Mouse (Mus musculus): Measurements from ENCODE around the gene Twnk. TPM values are rescaled to one million over a fixed set of nuclear protein-coding genes. Genes with fewer than 3 reads are reported as not detected.
A peak's percentile ranks its signal among the peaks of the same experiment; 100 is the strongest.

Gene Twnk
- polyA plus RNA-seq, 1 experiment from 2014 or later: 24.1 TPM

DNA sequence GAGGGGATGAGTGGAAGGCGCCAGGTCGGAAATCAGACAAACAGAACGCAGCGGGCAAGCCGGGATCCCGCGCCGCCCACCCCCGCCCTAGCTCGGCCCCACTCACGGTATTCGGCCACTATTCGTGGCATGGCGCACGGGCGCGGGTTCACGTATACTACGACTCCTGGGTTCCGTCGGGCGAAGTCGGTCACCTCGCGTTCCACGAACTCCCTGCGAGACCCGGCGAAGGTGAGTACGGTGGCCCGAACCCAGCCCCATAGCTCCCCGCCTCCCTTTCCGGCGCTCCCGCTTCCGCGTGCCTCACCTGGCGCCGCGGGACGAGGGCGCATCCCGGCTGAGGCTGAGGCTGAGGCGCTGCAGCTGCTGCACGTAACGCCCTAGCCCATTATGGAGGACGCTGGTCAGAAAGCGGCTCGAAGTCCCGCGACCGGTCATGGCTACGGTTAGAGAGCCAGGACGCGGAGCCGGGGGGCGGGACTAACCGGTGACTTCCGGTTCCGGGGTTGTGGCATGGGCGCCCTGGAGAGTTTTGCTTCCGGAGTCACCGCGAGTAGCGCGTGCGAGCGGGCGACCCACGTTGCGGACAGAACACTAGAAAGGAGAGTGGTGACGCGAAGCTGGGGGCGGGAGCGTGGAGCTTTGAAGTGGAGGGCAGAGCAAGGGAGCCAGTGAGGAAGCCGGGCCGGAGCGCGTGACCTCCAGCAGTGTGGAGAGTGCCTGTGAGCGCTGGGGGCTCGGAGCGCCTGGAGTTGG, 672 bp downstream of the Twnk start, which contains the start of gene Mrpl43:
Mrpl43 (minus strand) TSS at position 486 of the 756 bp plus-strand sequence.
- H3K27me3 ChIP-seq: no peaks in the 10 kb centered on the region
- H3K27ac ChIP-seq: peak within 1 kb of the TSS; percentile 70
- peaks cover 20% of the 10 kb centered on the region for H3K4me1 ChIP-seq
- peak; percentile 95 for ATAC-seq (ENCODE audit: low FRiP score, low read depth)
- peak within 1 kb of the TSS; percentile 96 for H3K4me2 ChIP-seq (replicated peaks)
- H3K4me3 ChIP-seq: peak within 1 kb of the TSS; percentile 97
- no peaks in the 10 kb centered on the region for H3K9me3 ChIP-seq
- H3K9ac ChIP-seq: peak within 1 kb of the TSS; percentile 84
- WGBS: under 1% methylated on average over 82 of the region's 82 CpGs
- peaks cover 64% of the 10 kb centered on the region for H3K36me3 ChIP-seq

- peak overlapping the region; percentile 70 for H3K27ac ChIP-seq
- ATAC-seq (ENCODE audit: low FRiP score, low read depth): no peak
- H3K9ac ChIP-seq: peak overlapping the region; percentile 84
- 37% methylated on average over 17 of the region's 17 CpGs for WGBS
- H3K27me3 ChIP-seq: no peaks in the 10 kb centered on the region
- peak overlapping the region; percentile 97 for H3K4me3 ChIP-seq
- H3K4me1 ChIP-seq: peaks cover 20% of the 10 kb centered on the region
- H3K9me3 ChIP-seq: no peaks in the 10 kb centered on the region
- peak overlapping the region; percentile 96 for H3K4me2 ChIP-seq (replicated peaks)
- peaks cover 64% of the 10 kb centered on the region for H3K36me3 ChIP-seq
Measured at GRCm38 (mm10) chr19:45007021-45007420, 1.6 kb downstream of the Twnk start.

DNA sequence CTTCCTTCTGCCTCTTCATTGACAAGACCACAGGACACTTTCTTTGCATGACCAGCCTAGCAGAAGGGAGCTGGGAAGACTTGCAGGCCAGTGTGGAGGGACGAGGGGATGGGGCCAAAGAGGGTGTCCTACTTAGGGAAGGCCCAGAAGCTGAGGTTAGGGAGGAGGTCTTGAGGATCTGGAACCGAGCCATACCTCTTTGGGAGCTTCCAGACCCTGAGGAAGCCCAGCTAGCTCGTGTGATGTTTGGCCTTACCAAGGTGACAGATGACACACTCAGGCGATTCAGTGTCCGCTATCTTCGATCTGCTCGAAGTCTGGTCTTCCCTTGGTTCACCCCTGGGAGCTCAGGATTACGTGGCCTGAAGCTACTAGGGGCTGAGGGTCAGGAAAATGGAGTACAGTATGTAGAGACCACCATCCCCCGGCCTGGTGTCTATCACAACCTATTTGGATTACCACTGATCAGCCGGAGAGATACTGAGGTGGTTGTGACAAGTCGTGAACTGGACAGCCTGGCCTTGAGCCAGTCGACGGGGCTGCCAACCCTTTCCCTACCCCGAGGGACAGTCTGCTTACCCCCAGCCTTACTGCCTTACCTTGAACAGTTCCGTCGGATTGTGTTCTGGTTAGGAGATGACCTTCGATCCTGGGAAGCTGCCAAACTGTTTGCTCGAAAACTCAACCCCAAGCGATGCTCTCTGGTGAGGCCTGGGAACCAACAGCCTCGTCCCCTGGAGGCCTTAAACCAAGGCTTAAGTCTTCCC, 2.1 kb downstream of the Twnk start:
- ATAC-seq (ENCODE audit: low FRiP score, low read depth): no peak
- H3K27me3 ChIP-seq: no peaks in the 10 kb centered on the region
- peaks cover 62% of the 10 kb centered on the region for H3K36me3 ChIP-seq
- H3K4me3 ChIP-seq: peak overlapping the region; percentile 97
- H3K27ac ChIP-seq: no peak overlapping the region
- peaks cover 24% of the 10 kb centered on the region for H3K4me1 ChIP-seq
- 90% methylated on average over 20 of the region's 20 CpGs for WGBS
- peak overlapping the region; percentile 84 for H3K9ac ChIP-seq
- H3K9me3 ChIP-seq: no peaks in the 10 kb centered on the region
- H3K4me2 ChIP-seq (replicated peaks): peak overlapping the region; percentile 96

- Histone ChIP-seq H3K36me3 (peaks cover 41% of the 10 kb centered on the region), H3K27me3 (no peaks in the 10 kb centered on the region), H3K27ac (no peak overlapping the region), H3K9me3 (no peaks in the 10 kb centered on the region), H3K9ac (no peak overlapping the region), H3K4me2 (replicated peaks) (no peak overlapping the region), H3K4me3 (no peak overlapping the region), H3K4me1 (peaks cover 42% of the 10 kb centered on the region)
- 88% methylated on average over 4 of the region's 4 CpGs for WGBS
- no peak for ATAC-seq (ENCODE audit: low FRiP score, low read depth)
Measured at GRCm38 (mm10) chr19:45010646-45011045, 5.2 kb downstream of the Twnk start.

- H3K9ac ChIP-seq: 0 out of 2 replicates have a peak overlapping the region, but pooled peaks have one; percentile 19
- H3K36me3 ChIP-seq: peaks cover 41% of the 10 kb centered on the region
Measured at GRCm38 (mm10) chr19:45012219-45012618, 6.8 kb downstream of the Twnk start.

DNA sequence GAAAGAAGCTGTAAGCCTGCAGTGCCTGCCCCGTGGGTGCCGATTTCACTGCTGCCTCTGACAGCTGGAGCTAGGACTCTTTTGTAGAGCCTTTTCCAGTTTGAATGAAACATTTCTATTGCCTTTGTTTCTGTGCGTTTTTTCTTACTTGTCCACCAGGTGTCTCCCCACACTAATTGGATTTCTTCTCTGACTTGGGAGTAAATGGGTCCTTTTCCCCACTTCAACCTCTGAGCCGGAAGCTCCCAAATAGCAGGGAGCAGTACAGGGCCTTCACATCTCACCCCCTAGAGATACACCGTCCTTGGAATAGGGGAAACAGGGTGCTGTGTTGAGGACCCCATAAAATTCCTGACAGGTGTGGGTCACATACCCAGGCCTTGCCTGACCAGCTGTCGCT, 7.2 kb downstream of the Twnk start:
- Histone ChIP-seq H3K4me2 (replicated peaks) (peak overlapping the region; percentile 91; the same call in 1 of the 2 replicates), H3K36me3 (peaks cover 41% of the 10 kb centered on the region), H3K4me1 (peaks cover 46% of the 10 kb centered on the region), H3K9ac (0 out of 2 replicates have a peak overlapping the region, but pooled peaks have one; percentile 19), H3K27me3 (no peaks in the 10 kb centered on the region), H3K27ac (peak overlapping the region; percentile 99; the same call in 1 of the 2 replicates), H3K4me3 (no peak overlapping the region), H3K9me3 (no peaks in the 10 kb centered on the region)
- 30% methylated on average over 6 of the region's 6 CpGs for WGBS
- ATAC-seq (ENCODE audit: low FRiP score, low read depth): no peak

More at GRCm38 (mm10) chr19:45012219-45012618, 6.8 kb downstream of the Twnk start:
- Histone ChIP-seq H3K27me3 (no peaks in the 10 kb centered on the region), H3K4me2 (replicated peaks) (no peak overlapping the region), H3K4me3 (no peak overlapping the region), H3K27ac (no peak overlapping the region; the same call in 1 of the 2 replicates), H3K9me3 (no peaks in the 10 kb centered on the region), H3K4me1 (peaks cover 48% of the 10 kb centered on the region)
- 63% methylated on average over 8 of the region's 8 CpGs for WGBS
- ATAC-seq (ENCODE audit: low FRiP score, low read depth): no peak

- H3K4me3 ChIP-seq: peak overlapping the region; percentile 11; the same call in 1 of the 2 replicates
- 0 out of 2 replicates have a peak overlapping the region, but pooled peaks have one; percentile 5 for H3K9ac ChIP-seq
- 31% methylated on average over 6 of the region's 6 CpGs for WGBS
- peaks cover 33% of the 10 kb centered on the region for H3K36me3 ChIP-seq
- H3K4me2 ChIP-seq (replicated peaks): peak overlapping the region; percentile 91
- no peaks in the 10 kb centered on the region for H3K9me3 ChIP-seq
- no peaks in the 10 kb centered on the region for H3K27me3 ChIP-seq
- H3K4me1 ChIP-seq: peaks cover 48% of the 10 kb centered on the region
- no peak for ATAC-seq (ENCODE audit: low FRiP score, low read depth)
- H3K27ac ChIP-seq: peak overlapping the region; percentile 99
Measured at GRCm38 (mm10) chr19:45013581-45014225, 8.2 kb downstream of the Twnk start.

DNA sequence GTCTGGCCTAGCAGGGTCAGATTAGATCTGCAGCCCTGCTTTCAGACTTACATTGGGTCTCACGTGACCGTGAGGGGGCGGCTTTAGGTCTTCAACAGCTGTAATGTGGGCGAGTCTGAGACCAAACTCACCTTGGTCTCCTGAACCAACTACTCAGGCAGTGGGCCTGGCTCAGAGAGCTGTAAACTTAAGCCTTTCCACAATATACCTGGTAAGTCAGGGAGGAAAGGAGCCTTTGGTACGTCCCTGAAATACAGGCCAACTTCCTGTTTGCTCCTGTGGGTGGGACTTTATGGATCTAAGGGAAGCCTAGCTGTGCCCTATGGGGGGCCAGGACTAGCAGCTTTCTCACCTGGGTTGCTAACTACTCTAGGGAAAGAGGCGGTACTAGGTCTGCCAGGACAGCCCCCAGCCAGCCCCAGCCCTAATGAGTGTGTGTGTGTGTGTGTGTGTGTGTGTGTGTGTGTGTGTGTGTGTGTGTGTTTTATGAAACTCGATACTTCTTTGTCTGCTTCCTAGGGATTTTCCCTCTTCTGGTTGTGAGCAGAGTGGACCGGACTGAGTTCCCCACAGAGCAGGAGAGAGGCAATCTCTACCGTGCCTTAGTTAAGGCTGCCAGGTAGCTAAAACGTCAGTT, 9.0 kb downstream of the Twnk start, which contains the start of gene Lzts2:
Lzts2 (plus strand) TSS at position 80 of the 637 bp plus-strand sequence.
- Histone ChIP-seq H3K9ac (peak within 1 kb of the TSS; percentile 77), H3K36me3 (peaks cover 29% of the 10 kb centered on the region), H3K4me2 (replicated peaks) (peak within 1 kb of the TSS; percentile 91), H3K4me3 (peak within 1 kb of the TSS; percentile 79), H3K4me1 (peaks cover 56% of the 10 kb centered on the region), H3K9me3 (no peaks in the 10 kb centered on the region), H3K27ac (peak within 1 kb of the TSS; percentile 99), H3K27me3 (no peaks in the 10 kb centered on the region)
- ATAC-seq (ENCODE audit: low FRiP score, low read depth): no peak
- WGBS: 3% methylated on average over 10 of the region's 10 CpGs

GRCm38 (mm10) chr19:45014981-45015402, 9.5 kb downstream of the Twnk start:
- peak; percentile 26 for ATAC-seq (ENCODE audit: low FRiP score, low read depth)
- H3K9me3 ChIP-seq: no peaks in the 10 kb centered on the region
- H3K4me2 ChIP-seq (replicated peaks): peak overlapping the region; percentile 91
- H3K36me3 ChIP-seq: peaks cover 25% of the 10 kb centered on the region
- 0% methylated on average over 25 of the region's 25 CpGs for WGBS
- H3K27me3 ChIP-seq: no peaks in the 10 kb centered on the region
- peak overlapping the region; percentile 79 for H3K4me3 ChIP-seq
- H3K27ac ChIP-seq: peak overlapping the region; percentile 99
- peak overlapping the region; percentile 77 for H3K9ac ChIP-seq
- H3K4me1 ChIP-seq: peaks cover 61% of the 10 kb centered on the region

- Histone ChIP-seq H3K9me3 (no peaks in the 10 kb centered on the region), H3K9ac (peak overlapping the region; percentile 77), H3K4me2 (replicated peaks) (peak overlapping the region; percentile 91), H3K27me3 (no peaks in the 10 kb centered on the region), H3K27ac (peak overlapping the region; percentile 99), H3K36me3 (peaks cover 21% of the 10 kb centered on the region), H3K4me3 (peak overlapping the region; percentile 79), H3K4me1 (peaks cover 68% of the 10 kb centered on the region)
- peak; percentile 5; the same call in 1 of the 2 replicates for ATAC-seq (ENCODE audit: low FRiP score, low read depth)
- under 1% methylated on average over 34 of the region's 34 CpGs for WGBS
Measured at GRCm38 (mm10) chr19:45015518-45016281, 10.2 kb downstream of the Twnk start.

Measured in limb, embryonic 13.5 days (tissue).